Mouse (Mus musculus): ENCODE measurements around the gene Zmynd8. TPM values are rescaled to one million over a fixed set of nuclear protein-coding genes. Genes with fewer than 3 reads are reported as not detected.

The Zmynd8 gene
- total RNA-seq, 1 experiment, result 49.7 TPM

DNA sequence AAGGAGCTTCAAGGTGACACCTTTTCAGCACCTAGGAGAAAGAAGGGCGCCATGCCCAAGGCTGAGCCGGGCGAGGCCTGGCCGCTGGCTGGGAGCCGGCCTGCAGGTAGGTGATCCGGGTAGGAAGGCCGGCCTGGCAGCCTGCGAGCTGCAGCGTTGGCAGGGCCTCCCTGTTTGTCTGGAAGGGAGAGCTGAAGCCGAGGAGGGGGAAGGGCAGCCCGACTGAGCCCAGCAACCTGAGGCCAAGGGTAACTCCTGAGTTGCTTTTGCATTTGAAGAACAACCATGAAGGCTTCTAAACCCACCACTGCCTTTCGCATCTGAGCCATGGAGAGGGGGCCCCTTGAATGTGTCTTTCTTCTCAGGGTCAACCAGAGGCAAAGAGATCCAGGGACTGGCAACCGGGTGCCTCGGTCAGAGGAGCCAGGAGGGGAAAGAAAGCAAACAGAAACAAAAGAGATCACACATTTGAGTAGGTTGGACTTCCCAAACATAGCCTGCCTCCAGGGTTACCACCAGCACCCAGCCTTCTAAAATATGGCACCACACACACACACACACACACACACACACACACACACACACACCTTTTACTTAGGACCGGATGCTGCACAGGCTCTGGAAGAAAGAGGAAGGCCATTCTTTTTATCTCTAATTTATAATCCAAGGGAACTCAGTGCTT lies 18.2 kb downstream of the Zmynd8 start:
- H3K9me3 ChIP-seq (ENCODE audit: control insufficient read depth, insufficient read depth, low read depth, low read length), result no peaks in the 10 kb centered on the region
- in situ Hi-C loops (cut with MboI; ENCODE audit: low sequenced_read_pairs in 2 of 2, unreplicated experiment in 2 of 2), result no loop called here
- H3K36me3 ChIP-seq (ENCODE audit: control insufficient read depth, insufficient read depth, low read length, poor library complexity, severe bottlenecking), result peaks cover 13% of the 10 kb centered on the region
- peaks cover 32 to 48% of the 10 kb centered on the region in 2 experiments for H3K4me1 ChIP-seq (ENCODE audit: control insufficient read depth in 2 of 2, insufficient read depth in 2 of 2, low read length in 2 of 2, poor library complexity in 1 of 2)
- no peak for DNase-seq (ENCODE audit: low read depth, low spot score)
- H3K9ac ChIP-seq (ENCODE audit: insufficient read depth, low read depth, low read length, poor library complexity, severe bottlenecking), result peak overlapping the region; percentile 70; the same call in 1 of the 2 replicates
- TF ChIP-seq MAFK (IDR thresholded peaks at IDR 0.05; ENCODE audit: insufficient read depth, low read depth, low read length) (no peak), ZC3H11A (IDR thresholded peaks at IDR 0.05; ENCODE audit: borderline replicate concordance, low read depth, low read length) (no peak), CHD2 (IDR thresholded peaks at IDR 0.05; ENCODE audit: low read depth, low read length) (no peak), HCFC1 (IDR thresholded peaks at IDR 0.05; ENCODE audit: borderline replicate concordance, insufficient read depth, low read length) (no peak), ZNF384 (IDR thresholded peaks at IDR 0.05; ENCODE audit: low read depth, low read length) (no peak)
- peak overlapping the region; percentile 37 to 47 for H3K4me3 ChIP-seq (ENCODE audit: insufficient read depth in 1 of 2, low read depth in 1 of 2, low read length in 2 of 2, poor library complexity in 1 of 2, severe bottlenecking in 1 of 2)
- peak overlapping the region; percentile 88; the same call in 1 of the 2 replicates for H3K27ac ChIP-seq (ENCODE audit: insufficient read depth, low read depth, low read length, poor library complexity, severe bottlenecking)

DNA sequence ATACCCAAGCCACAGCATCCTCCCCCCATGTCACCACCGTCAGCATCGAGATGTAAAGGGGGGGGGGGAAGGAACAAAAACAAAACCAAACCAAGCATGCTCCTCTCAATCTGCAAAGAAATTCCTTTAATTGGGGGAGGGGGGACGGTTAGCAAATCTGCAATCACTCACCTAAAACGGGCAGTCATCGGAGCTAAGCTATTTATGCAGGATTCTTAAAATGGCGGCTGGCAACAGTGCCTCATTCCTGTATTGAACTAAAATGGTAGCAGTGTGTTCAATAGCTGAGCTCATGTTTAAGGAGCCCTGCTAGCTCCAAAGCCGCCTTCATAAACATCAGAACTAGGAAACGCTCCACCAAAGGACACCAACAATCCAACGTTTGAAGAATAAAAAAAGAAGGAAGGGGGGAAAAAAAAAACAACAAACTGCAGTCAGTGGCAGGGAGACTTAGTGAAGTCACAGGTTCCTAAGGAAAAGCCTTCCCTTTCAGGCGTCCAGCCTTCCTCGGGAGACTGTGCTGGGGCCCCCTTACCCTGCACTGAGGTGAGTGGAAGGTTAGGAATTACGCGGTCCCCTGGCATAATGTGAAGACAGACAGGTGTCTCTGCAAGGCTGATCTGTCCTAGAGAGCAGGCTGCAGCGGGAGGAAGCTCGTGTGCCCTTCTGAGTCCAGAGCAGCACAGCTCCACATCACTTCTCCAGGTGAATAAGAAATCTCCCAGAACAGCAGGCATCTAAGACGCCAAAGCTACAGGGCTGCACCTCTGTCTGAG lies 19.2 kb downstream of the Zmynd8 start:
- in situ Hi-C loops (cut with MboI; ENCODE audit: low sequenced_read_pairs in 2 of 2, unreplicated experiment in 2 of 2), result no loop called here
- no peak for TF ChIP-seq CHD2 (IDR thresholded peaks at IDR 0.05; ENCODE audit: low read depth, low read length)
- 0 out of 2 replicates have a peak, but pooled peaks have one; percentile 26 for TF ChIP-seq ZC3H11A (IDR thresholded peaks at IDR 0.05; ENCODE audit: borderline replicate concordance, low read depth, low read length)
- Histone ChIP-seq H3K4me1 (ENCODE audit: control insufficient read depth in 2 of 2, insufficient read depth in 2 of 2, low read length in 2 of 2, poor library complexity in 1 of 2) (peaks cover 38 to 48% of the 10 kb centered on the region in 2 experiments), H3K9ac (ENCODE audit: insufficient read depth, low read depth, low read length, poor library complexity, severe bottlenecking) (peak overlapping the region; percentile 70; the same call in 1 of the 2 replicates), H3K27ac (ENCODE audit: insufficient read depth, low read depth, low read length, poor library complexity, severe bottlenecking) (peak overlapping the region; percentile 88; the same call in 1 of the 2 replicates), H3K9me3 (ENCODE audit: control insufficient read depth, insufficient read depth, low read depth, low read length) (no peaks in the 10 kb centered on the region), H3K4me3 (ENCODE audit: insufficient read depth in 1 of 2, low read depth in 1 of 2, low read length in 2 of 2, poor library complexity in 1 of 2, severe bottlenecking in 1 of 2) (peak overlapping the region; percentile 37 to 47; a peak in 3 of 4 replicates), H3K36me3 (ENCODE audit: control insufficient read depth, insufficient read depth, low read length, poor library complexity, severe bottlenecking) (peaks cover 13% of the 10 kb centered on the region)
- DNase-seq (ENCODE audit: low read depth, low spot score), result no peak

DNA sequence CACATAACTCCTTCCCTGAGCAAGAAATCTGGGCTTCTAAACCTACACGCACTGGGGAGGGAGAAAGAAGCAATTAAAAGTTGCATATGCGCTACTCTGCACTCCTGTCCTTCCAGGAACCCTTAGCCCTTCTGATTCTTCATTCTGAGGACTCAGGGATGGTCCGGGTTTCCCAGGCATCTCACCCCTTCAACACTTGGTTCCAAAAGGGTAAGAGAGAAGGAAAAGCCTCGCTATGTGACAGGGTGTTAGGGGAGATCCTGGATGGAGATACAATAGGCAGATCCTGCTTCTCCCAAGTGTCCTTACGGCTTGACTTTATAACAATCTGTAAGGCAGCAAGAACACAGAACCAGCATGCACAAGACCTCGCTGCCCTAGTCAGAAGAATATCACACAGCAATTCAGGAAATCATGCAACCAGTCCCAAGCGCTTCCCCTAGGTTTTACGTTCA lies 19.9 kb downstream of the Zmynd8 start:
- peaks cover 43 to 44% of the 10 kb centered on the region in 2 experiments for H3K4me1 ChIP-seq (ENCODE audit: control insufficient read depth in 2 of 2, insufficient read depth in 2 of 2, low read length in 2 of 2, poor library complexity in 1 of 2)
- peak overlapping the region; percentile 88; the same call in 1 of the 2 replicates for H3K27ac ChIP-seq (ENCODE audit: insufficient read depth, low read depth, low read length, poor library complexity, severe bottlenecking)
- no peaks in the 10 kb centered on the region for H3K9me3 ChIP-seq (ENCODE audit: control insufficient read depth, insufficient read depth, low read depth, low read length)
- no peak for TF ChIP-seq CHD2 (IDR thresholded peaks at IDR 0.05; ENCODE audit: low read depth, low read length)
- TF ChIP-seq ZNF384 (IDR thresholded peaks at IDR 0.05; ENCODE audit: low read depth, low read length), result no peak
- no peak for TF ChIP-seq MAFK (IDR thresholded peaks at IDR 0.05; ENCODE audit: insufficient read depth, low read depth, low read length)
- TF ChIP-seq ZC3H11A (IDR thresholded peaks at IDR 0.05; ENCODE audit: borderline replicate concordance, low read depth, low read length), result no peak
- no peak for TF ChIP-seq HCFC1 (IDR thresholded peaks at IDR 0.05; ENCODE audit: borderline replicate concordance, insufficient read depth, low read length)
- in situ Hi-C loops (cut with MboI; ENCODE audit: low sequenced_read_pairs in 2 of 2, unreplicated experiment in 2 of 2), result no loop called here
- DNase-seq (ENCODE audit: low read depth, low spot score), result no peak
- peak overlapping the region; percentile 70; the same call in 1 of the 2 replicates for H3K9ac ChIP-seq (ENCODE audit: insufficient read depth, low read depth, low read length, poor library complexity, severe bottlenecking)
- H3K4me3 ChIP-seq (ENCODE audit: insufficient read depth in 1 of 2, low read depth in 1 of 2, low read length in 2 of 2, poor library complexity in 1 of 2, severe bottlenecking in 1 of 2), result peak overlapping the region; percentile 9 to 10; a peak in 2 of 4 replicates
- peaks cover 14% of the 10 kb centered on the region for H3K36me3 ChIP-seq (ENCODE audit: control insufficient read depth, insufficient read depth, low read length, poor library complexity, severe bottlenecking)

DNA sequence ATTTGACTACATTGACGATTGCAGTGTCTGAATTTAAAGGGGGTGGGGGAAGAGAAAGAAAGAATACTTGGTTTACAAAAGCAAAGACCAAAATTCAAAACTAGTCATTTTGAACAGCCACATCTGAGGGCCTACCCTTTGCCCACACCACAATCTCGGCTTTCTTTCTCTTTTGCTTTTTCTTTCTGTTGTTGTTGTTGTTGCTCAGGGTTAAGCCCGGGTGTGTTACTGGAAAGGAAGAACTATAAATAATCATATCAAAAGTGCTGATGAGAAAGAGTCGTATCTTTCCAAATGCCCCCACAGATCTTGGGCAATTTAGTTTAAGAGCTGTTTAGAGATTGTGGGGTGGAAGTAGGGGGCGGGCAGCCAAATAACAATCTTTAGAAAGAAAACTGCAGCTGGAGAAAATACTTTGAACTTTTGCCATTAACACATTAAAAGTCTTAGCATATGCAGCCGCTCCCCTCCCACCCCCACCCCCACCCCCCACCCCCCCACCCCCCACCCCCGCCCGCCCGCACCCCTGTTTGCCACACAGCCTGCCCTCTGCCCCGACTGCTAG lies 20.7 kb downstream of the Zmynd8 start:
- H3K36me3 ChIP-seq (ENCODE audit: control insufficient read depth, insufficient read depth, low read length, poor library complexity, severe bottlenecking), result peaks cover 22% of the 10 kb centered on the region
- in situ Hi-C loops (cut with MboI; ENCODE audit: low sequenced_read_pairs in 2 of 2, unreplicated experiment in 2 of 2), result no loop called here
- peaks cover 44 to 48% of the 10 kb centered on the region in 2 experiments for H3K4me1 ChIP-seq (ENCODE audit: control insufficient read depth in 2 of 2, insufficient read depth in 2 of 2, low read length in 2 of 2, poor library complexity in 1 of 2)
- no peak overlapping the region for H3K27ac ChIP-seq (ENCODE audit: insufficient read depth, low read depth, low read length, poor library complexity, severe bottlenecking)
- no peak for DNase-seq (ENCODE audit: low read depth, low spot score)
- no peak for TF ChIP-seq MAFK (IDR thresholded peaks at IDR 0.05; ENCODE audit: insufficient read depth, low read depth, low read length)
- no peak for TF ChIP-seq ZC3H11A (IDR thresholded peaks at IDR 0.05; ENCODE audit: borderline replicate concordance, low read depth, low read length)
- no peak for TF ChIP-seq CHD2 (IDR thresholded peaks at IDR 0.05; ENCODE audit: low read depth, low read length)
- no peak for TF ChIP-seq HCFC1 (IDR thresholded peaks at IDR 0.05; ENCODE audit: borderline replicate concordance, insufficient read depth, low read length)
- no peak for TF ChIP-seq ZNF384 (IDR thresholded peaks at IDR 0.05; ENCODE audit: low read depth, low read length)
- H3K4me3 ChIP-seq (ENCODE audit: insufficient read depth in 1 of 2, low read depth in 1 of 2, low read length in 2 of 2, poor library complexity in 1 of 2, severe bottlenecking in 1 of 2), result no peak overlapping the region
- H3K9me3 ChIP-seq (ENCODE audit: control insufficient read depth, insufficient read depth, low read depth, low read length), result no peaks in the 10 kb centered on the region
- no peak overlapping the region for H3K9ac ChIP-seq (ENCODE audit: insufficient read depth, low read depth, low read length, poor library complexity, severe bottlenecking)

Measured in ES-E14 (cell line).